ENCODE assay signal across 9 mouse cellular contexts in the genomic region with DNA sequence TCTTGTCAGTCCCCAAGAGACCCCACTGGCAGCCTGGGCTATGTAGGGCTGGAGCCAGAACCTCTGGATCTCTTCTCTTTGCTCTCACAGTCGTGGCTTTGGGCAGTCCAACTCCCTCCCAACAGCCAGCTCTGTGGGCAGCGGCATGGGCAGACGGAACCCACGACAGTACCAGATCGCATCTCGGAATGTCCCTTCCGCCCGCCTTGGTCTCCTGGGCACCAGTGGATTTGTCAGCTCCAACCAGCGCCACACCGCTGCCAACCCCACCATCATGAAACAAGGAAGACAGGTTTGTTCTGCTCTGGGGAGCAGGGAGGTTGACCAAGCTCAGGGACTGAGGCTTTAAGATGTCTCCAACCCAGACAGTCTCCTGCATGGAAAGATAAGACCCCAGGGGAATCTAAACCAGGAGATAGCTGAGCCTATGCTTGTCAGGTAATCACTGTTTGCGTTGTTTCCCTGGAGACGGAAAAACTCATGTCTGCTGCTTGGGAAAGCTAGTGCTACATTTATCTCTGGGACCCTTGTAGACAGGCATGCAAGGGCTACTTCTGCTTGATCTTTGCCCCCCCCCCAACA.
DNase-seq lines count a peak whose midpoint lies in the region; ATAC-seq and TF ChIP-seq lines count a peak whose summit lies in the region.
"Had no signal": no experiment of that assay in that cellular context is flagged by ENCODE, and none has a peak within 500 bp of the region (broad histone marks: within the 10 kb centered on the region; RNA-seq: fewer than 3 reads in every experiment).

No protein-coding gene starts in this region.

- 79% methylated on average over 12 of the region's 12 CpGs for WGBS in intestine, embryonic 14.5 days
- 65% methylated on average over 12 of the region's 12 CpGs for WGBS in intestine, postnatal 0 days
- WGBS in bone marrow, adult 2 months, result 82% methylated on average over 12 of the region's 12 CpGs
- WGBS in heart, embryonic 16.5 days, result 63% methylated on average over 12 of the region's 12 CpGs
- 91% methylated on average over 12 of the region's 12 CpGs for WGBS in kidney, embryonic 16.5 days

- H3K36me3 ChIP-seq in intestine, embryonic 14.5 days (ENCODE audit: control insufficient read depth, insufficient read depth, low read length), result peaks cover 15% of the 10 kb centered on the region
- 0 out of 2 replicates have a peak, but pooled peaks cover 3% of the 10 kb centered on the region for H3K36me3 ChIP-seq in intestine, postnatal 0 days (ENCODE audit: control insufficient read depth, insufficient read depth)
- peaks cover 16% of the 10 kb centered on the region; the same call in 1 of the 2 replicates for H3K36me3 ChIP-seq in heart, embryonic 16.5 days (ENCODE audit: control insufficient read depth, insufficient read depth)
- H3K36me3 ChIP-seq in kidney, embryonic 16.5 days (ENCODE audit: insufficient read depth, low read length), result no peaks in the 10 kb centered on the region
- H3K36me3 ChIP-seq: forebrain, embryonic 12.5 days had no signal

- no peak overlapping the region for H3K4me3 ChIP-seq in gastrocnemius, adult 2 months
- H3K4me3 ChIP-seq in intestine, embryonic 14.5 days (ENCODE audit: low read depth, low read length), result no peak overlapping the region
- no peak overlapping the region for H3K4me3 ChIP-seq in intestine, postnatal 0 days (ENCODE audit: low read depth, low read length)
- peak overlapping the region; percentile 27 for H3K4me3 ChIP-seq in bone marrow, adult 2 months (replicated peaks; ENCODE audit: control insufficient read depth, low read depth, low read length)
- no peak overlapping the region for H3K4me3 ChIP-seq in heart, embryonic 16.5 days (ENCODE audit: low read length)
- H3K4me3 ChIP-seq in kidney, embryonic 16.5 days (ENCODE audit: low read length), result no peak overlapping the region

- no peaks in the 10 kb centered on the region for H3K27me3 ChIP-seq in intestine, embryonic 14.5 days (replicated peaks; ENCODE audit: control insufficient read depth, insufficient read depth, low read length)
- H3K27me3 ChIP-seq in intestine, postnatal 0 days (replicated peaks; ENCODE audit: control insufficient read depth, insufficient read depth, low read length), result no peaks in the 10 kb centered on the region
- no peaks in the 10 kb centered on the region for H3K27me3 ChIP-seq in heart, embryonic 16.5 days (ENCODE audit: control insufficient read depth, insufficient read depth, low read length)
- H3K27me3 ChIP-seq in kidney, embryonic 16.5 days (ENCODE audit: insufficient read depth, low read length), result no peaks in the 10 kb centered on the region
- H3K27me3 ChIP-seq: forebrain, embryonic 12.5 days had no signal

- intact Hi-C loops in gastrocnemius, adult 2 months (cut with DNase I), result loop anchor here (2.0 to 5.0 kb wide), 4 partner anchors 83 to 255 kb away; a partner anchor contains a TSS
- intact Hi-C loops in gastrocnemius, postnatal 14 days (cut with DNase I; ENCODE audit: low total_unique reads), result loop anchor here (2.0 to 10.0 kb wide), 2 partner anchors 167 to 207 kb away; no protein-coding TSS in a partner anchor

- TF ChIP-seq POLR2A in bone marrow, adult 2 months (IDR thresholded peaks at IDR 0.05; ENCODE audit: borderline replicate concordance, control insufficient read depth, low read depth, low read length), result peak; percentile 21; the same call in 1 of the 2 replicates

- peak overlapping the region; percentile 84; the same call in 1 of the 2 replicates for H3K27ac ChIP-seq in gastrocnemius, adult 2 months
- H3K27ac ChIP-seq in intestine, embryonic 14.5 days (ENCODE audit: low read depth), result no peak overlapping the region
- H3K27ac ChIP-seq in intestine, postnatal 0 days (ENCODE audit: low read depth, low read length), result no peak overlapping the region
- H3K27ac ChIP-seq in bone marrow, adult 2 months (ENCODE audit: control insufficient read depth, insufficient read depth, low read depth, low read length, poor library complexity), result peak overlapping the region; percentile 87
- peak overlapping the region; percentile 93 for H3K27ac ChIP-seq in heart, embryonic 16.5 days (ENCODE audit: low read length)
- no peak overlapping the region for H3K27ac ChIP-seq in kidney, embryonic 16.5 days (ENCODE audit: low read length)
- H3K27ac ChIP-seq: forebrain, embryonic 12.5 days; kidney, postnatal 0 days had no signal

- ATAC-seq in intestine, embryonic 14.5 days (replicated peaks; ENCODE audit: low FRiP score, low TSS enrichment, low read depth), result 0 out of 2 replicates have a peak, but pooled peaks have one; percentile 17
- no peak for ATAC-seq in intestine, postnatal 0 days
- ATAC-seq in heart, embryonic 16.5 days (replicated peaks; ENCODE audit: extremely low read depth, insufficient read depth, low FRiP score), result no peak
- no peak for ATAC-seq in kidney, embryonic 16.5 days (ENCODE audit: low FRiP score, low TSS enrichment)

- no peak overlapping the region for H3K9ac ChIP-seq in intestine, embryonic 14.5 days (ENCODE audit: low read length)
- no peak overlapping the region for H3K9ac ChIP-seq in intestine, postnatal 0 days (ENCODE audit: low read depth, low read length)
- H3K9ac ChIP-seq in heart, embryonic 16.5 days (ENCODE audit: low read length), result peak overlapping the region; percentile 54; the same call in 1 of the 2 replicates
- no peak overlapping the region for H3K9ac ChIP-seq in kidney, embryonic 16.5 days (replicated peaks; ENCODE audit: low read length)

- peak; percentile 24 for DNase-seq in gastrocnemius, adult 2 months
- DNase-seq in gastrocnemius, postnatal 14 days, result no peak
- peak; percentile 57 for DNase-seq in intestine, embryonic 14.5 days (ENCODE audit: low spot score)

- H3K9me3 ChIP-seq in intestine, embryonic 14.5 days (ENCODE audit: control insufficient read depth, low read length), result no peaks in the 10 kb centered on the region
- H3K9me3 ChIP-seq in intestine, postnatal 0 days (ENCODE audit: control insufficient read depth), result no peaks in the 10 kb centered on the region
- no peaks in the 10 kb centered on the region for H3K9me3 ChIP-seq in heart, embryonic 16.5 days (replicated peaks; ENCODE audit: control insufficient read depth, low read length)
- H3K9me3 ChIP-seq in kidney, embryonic 16.5 days (ENCODE audit: low read length), result no peaks in the 10 kb centered on the region
- H3K9me3 ChIP-seq: forebrain, embryonic 12.5 days had no signal

- no peak for TF ChIP-seq CTCF in gastrocnemius, adult 2 months (IDR thresholded peaks at IDR 0.05)
- TF ChIP-seq CTCF in intestine, postnatal 0 days (IDR thresholded peaks at IDR 0.05; ENCODE audit: low read depth), result no peak
- no peak for TF ChIP-seq CTCF in bone marrow, adult 2 months (IDR thresholded peaks at IDR 0.05; ENCODE audit: control insufficient read depth, insufficient read depth, low read length)

- 0 out of 2 replicates have a peak, but pooled peaks cover 9% of the 10 kb centered on the region for H3K4me1 ChIP-seq in intestine, embryonic 14.5 days (replicated peaks; ENCODE audit: control insufficient read depth, insufficient read depth, low read length)
- no peaks in the 10 kb centered on the region for H3K4me1 ChIP-seq in intestine, postnatal 0 days (replicated peaks; ENCODE audit: control insufficient read depth, insufficient read depth, low read length)
- no peaks in the 10 kb centered on the region; the same call in 1 of the 2 replicates for H3K4me1 ChIP-seq in bone marrow, adult 2 months (ENCODE audit: control insufficient read depth, insufficient read depth, low read length)
- H3K4me1 ChIP-seq in heart, embryonic 16.5 days (ENCODE audit: control insufficient read depth, insufficient read depth, low read length), result peaks cover 48% of the 10 kb centered on the region
- peaks cover 6% of the 10 kb centered on the region; the same call in 1 of the 2 replicates for H3K4me1 ChIP-seq in kidney, embryonic 16.5 days (ENCODE audit: insufficient read depth, low read length)

- H3K4me2 ChIP-seq in intestine, embryonic 14.5 days (ENCODE audit: low read length), result no peak overlapping the region
- H3K4me2 ChIP-seq in intestine, postnatal 0 days (replicated peaks; ENCODE audit: low read depth), result no peak overlapping the region
- no peak overlapping the region for H3K4me2 ChIP-seq in heart, embryonic 16.5 days (ENCODE audit: low read depth, low read length)
- H3K4me2 ChIP-seq in kidney, embryonic 16.5 days (replicated peaks; ENCODE audit: low read depth, low read length), result no peak overlapping the region

Comparison
In these comparisons a context has a peak if more than half of its experiments do, and no peak if none do; other contexts are left out.
1. H3K27ac ChIP-seq: peak in gastrocnemius, adult 2 months (single experiment), bone marrow, adult 2 months (single experiment) and heart, embryonic 16.5 days (single experiment); none in intestine, embryonic 14.5 days (single experiment), intestine, postnatal 0 days (single experiment) and kidney, embryonic 16.5 days (single experiment).